Mouse (Mus musculus) hindbrain, embryonic 15.5 days (tissue): Measurements from ENCODE around the gene Gm4871. TPM values are rescaled to one million over a fixed set of nuclear protein-coding genes. Genes with fewer than 3 reads are reported as not detected.
"Not testable (repeated sequence)": the region's sequence is repeated elsewhere in the genome, so short reads cannot be mapped to it uniquely, and the experiment has no call there.

Source experiments
- ATAC-seq: fragments of 200-750 bp; cut with Nextera tagmentation; 2 replicates; pipeline ENCODE4 v1.8.0; 2017; ENCODE audit warnings: low read depth, moderate number of reproducible peaks, moderate TSS enrichment; ENCODE audit not compliant: low FRiP score
- H3K27ac ChIP-seq: fragments of 300-500 bp; sonication (generic); replicated peaks from 2 replicates; pipeline ENCODE4 v1.5.1; 2015; ENCODE audit warnings: mild to moderate bottlenecking, inconsistent platforms
- H3K27me3 ChIP-seq: fragments of 300-500 bp; sonication (generic); 2 replicates; pipeline ENCODE4 v1.6.1; 2015; ENCODE audit warnings: control low read depth, inconsistent platforms
- H3K36me3 ChIP-seq: fragments of 300-500 bp; sonication (generic); 2 replicates; pipeline ENCODE4 v1.6.1; 2015; ENCODE audit warnings: control low read depth, inconsistent platforms
- H3K4me1 ChIP-seq: fragments of 300-500 bp; sonication (generic); replicated peaks from 2 replicates; pipeline ENCODE4 v1.6.1; 2015; ENCODE audit warnings: control low read depth, inconsistent platforms
- H3K4me2 ChIP-seq: fragments of 300-500 bp; sonication (generic); 2 replicates; pipeline ENCODE4 v1.6.1; 2015; ENCODE audit warnings: moderate library complexity, mild to moderate bottlenecking, inconsistent platforms
- H3K4me3 ChIP-seq: fragments of 300-500 bp; sonication (generic); 2 replicates; pipeline ENCODE4 v1.5.1; 2015; ENCODE audit warnings: mild to moderate bottlenecking, inconsistent platforms
- H3K9ac ChIP-seq: fragments of 300-500 bp; sonication (generic); 2 replicates; pipeline ENCODE4 v1.6.1; 2015; ENCODE audit warnings: inconsistent platforms
- H3K9me3 ChIP-seq: fragments of 300-500 bp; sonication (generic); 2 replicates; pipeline ENCODE4 v1.6.1; 2016; ENCODE audit warnings: control low read depth, inconsistent platforms
- WGBS: fragments of 180-500 bp; shearing (Covaris S2); methylation state at CpG from one replicate; pipeline ENCODE4 v1.1.7; 2015; 5-methylcytosine and 5-hydroxymethylcytosine counted together
- polyA plus RNA-seq: library from polyadenylated mRNA; unstranded; fragments of >200 nt; fragmentation: Nextera tagmentation; extraction: Ambion mirVana; gene quantifications from 2 replicates; pipeline ENCODE4 v1.2.1, GENCODE M21; 2015

The Gm4871 gene
- polyA plus RNA-seq = not detected in 2 replicates

DNA sequence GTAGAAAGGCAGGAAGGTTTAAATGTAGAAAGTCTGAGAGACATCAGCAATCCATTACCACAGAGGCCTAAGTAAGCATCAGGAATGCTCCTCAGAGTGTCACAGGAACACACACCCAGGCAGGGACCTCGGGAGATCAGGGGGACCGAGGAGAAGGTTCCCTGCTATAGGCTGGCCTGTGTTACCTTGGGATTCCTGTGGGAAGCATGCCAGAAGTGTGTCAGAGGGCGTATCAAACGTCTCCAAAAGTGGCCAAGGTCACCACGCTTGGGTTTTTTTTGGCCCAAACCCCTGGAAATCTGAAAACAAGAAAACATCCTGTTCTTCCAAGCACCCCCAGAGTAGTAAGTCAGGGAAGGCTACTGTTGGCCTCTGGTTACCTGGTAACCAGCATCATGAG, at the start of gene Gm4871:
Gm4871 (minus strand) TSS at position 364 of the 400 bp plus-strand sequence.
- not testable (repeated sequence) for H3K27ac ChIP-seq, H3K27me3 ChIP-seq, H3K36me3 ChIP-seq, H3K4me3 ChIP-seq, ATAC-seq, H3K9ac ChIP-seq, H3K9me3 ChIP-seq, H3K4me2 ChIP-seq, H3K4me1 ChIP-seq
- WGBS = 78% methylated on average over 5 of the region's 5 CpGs

DNA sequence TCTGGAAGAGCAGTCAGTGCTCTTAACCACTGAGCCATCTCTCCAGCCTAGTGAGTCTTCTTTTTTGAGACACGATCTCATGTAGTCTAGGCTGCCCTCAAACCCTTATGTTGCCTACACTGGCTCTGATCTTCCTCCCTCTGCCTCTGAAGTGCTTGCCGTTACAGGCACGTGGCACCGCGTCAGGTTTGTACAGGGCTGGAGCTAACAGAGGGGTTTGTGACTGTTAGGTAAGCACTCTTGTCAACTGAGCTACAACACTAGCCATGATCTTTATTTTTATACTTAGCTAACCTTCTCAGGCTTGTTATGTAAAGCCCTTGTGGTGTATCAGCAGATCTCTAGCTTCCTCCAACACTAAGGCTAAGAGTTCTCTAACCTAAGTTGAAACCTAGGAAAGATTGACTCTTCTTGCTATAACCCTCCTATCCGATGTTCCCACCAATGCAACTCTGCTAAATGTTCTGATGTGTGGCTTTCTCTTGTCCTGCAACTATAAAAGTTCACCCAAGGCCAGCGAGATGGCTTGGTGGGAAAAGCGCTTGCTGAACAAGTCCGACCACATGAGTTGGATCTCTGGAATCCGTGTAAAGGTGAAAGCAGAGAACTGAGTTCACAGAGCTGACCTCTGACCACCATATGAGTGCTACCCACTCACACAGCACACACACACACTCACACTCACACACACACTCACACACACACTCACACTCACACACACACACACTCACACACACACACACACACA, 49.5 kb upstream of the Gm4871 start:
- peaks cover 21% of the 10 kb centered on the region for H3K4me1 ChIP-seq
- no peaks in the 10 kb centered on the region for H3K36me3 ChIP-seq
- 89% methylated on average over 10 of the region's 10 CpGs for WGBS
- no peak overlapping the region for H3K4me3 ChIP-seq
- no peak overlapping the region for H3K4me2 ChIP-seq
- no peaks in the 10 kb centered on the region for H3K27me3 ChIP-seq
- H3K27ac ChIP-seq = no peak overlapping the region
- H3K9ac ChIP-seq = no peak overlapping the region
- H3K9me3 ChIP-seq = no peaks in the 10 kb centered on the region
- no peak for ATAC-seq

DNA sequence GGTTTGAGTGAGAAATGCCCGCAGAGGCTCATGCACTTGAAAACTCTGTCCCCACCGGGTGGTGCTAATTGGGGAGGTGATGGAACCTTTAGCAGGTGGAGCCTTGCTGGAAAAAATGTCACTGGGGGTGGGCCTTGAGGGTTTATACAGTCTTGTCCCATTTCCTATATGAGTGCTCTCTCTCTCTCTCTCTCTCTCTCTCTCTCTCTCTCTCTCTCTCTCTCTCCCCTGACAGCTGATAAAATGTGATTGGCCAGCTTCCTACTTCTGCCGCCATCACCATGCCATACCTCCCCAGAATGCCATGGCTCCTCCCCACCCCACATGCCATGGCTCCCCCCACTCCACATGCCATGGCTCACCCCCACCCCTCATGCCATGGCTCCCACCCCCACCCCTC, 42.5 kb upstream of the Gm4871 start:
- H3K4me1 ChIP-seq = no peaks in the 10 kb centered on the region
- H3K9ac ChIP-seq = no peak overlapping the region
- H3K4me3 ChIP-seq = no peak overlapping the region
- 63% methylated on average over 3 of the region's 3 CpGs for WGBS
- H3K27ac ChIP-seq = no peak overlapping the region
- no peaks in the 10 kb centered on the region for H3K27me3 ChIP-seq
- no peak for ATAC-seq
- no peaks in the 10 kb centered on the region for H3K36me3 ChIP-seq
- no peaks in the 10 kb centered on the region for H3K9me3 ChIP-seq
- H3K4me2 ChIP-seq = no peak overlapping the region

DNA sequence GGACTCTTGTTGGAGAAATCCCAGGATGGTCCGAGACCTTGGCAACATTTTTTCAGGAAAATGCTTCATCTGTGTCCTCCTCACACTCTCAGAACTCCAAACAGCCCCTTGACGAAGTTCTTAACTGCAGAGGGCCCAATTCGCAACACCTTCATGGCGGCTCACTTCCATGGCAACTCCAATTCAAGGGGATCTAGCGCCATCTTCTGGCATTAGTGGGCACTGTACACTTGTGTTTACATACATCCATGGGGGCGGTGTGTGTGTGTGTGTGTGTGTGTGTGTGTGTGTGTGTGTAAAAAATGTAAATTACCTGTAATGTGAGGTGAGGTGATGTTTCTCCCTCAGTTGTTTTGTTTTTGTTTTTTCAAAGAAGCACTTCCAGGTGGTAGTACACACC, 38.8 kb upstream of the Gm4871 start:
- 54% methylated on average over 6 of the region's 6 CpGs for WGBS

DNA sequence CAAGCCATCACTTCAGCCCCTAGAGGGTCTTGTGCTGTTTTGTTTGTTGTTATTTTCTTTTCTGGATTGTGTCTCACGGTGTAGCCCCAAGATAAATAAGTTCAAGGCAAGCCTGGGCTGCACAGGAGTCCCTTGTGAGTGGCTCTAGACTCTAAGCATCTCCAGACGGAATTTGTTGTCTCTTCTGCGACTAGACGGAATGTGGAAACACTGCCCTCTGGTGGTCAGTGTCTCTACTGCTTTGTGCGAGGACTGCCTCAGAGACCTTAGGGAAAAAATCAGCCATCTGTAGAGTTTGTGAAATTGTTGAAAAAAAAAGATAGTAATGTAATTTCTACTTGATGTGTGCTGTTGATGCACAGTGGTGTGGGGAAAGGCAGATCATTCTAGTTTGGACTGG, 37.2 kb upstream of the Gm4871 start:
- no peaks in the 10 kb centered on the region for H3K4me1 ChIP-seq
- H3K4me2 ChIP-seq = no peak overlapping the region
- no peak overlapping the region for H3K9ac ChIP-seq
- H3K4me3 ChIP-seq = no peak overlapping the region
- ATAC-seq = no peak
- 2% methylated on average over 5 of the region's 5 CpGs for WGBS
- no peak overlapping the region for H3K27ac ChIP-seq
- H3K27me3 ChIP-seq = 0 out of 2 replicates have a peak, but pooled peaks cover 3% of the 10 kb centered on the region
- no peaks in the 10 kb centered on the region for H3K9me3 ChIP-seq
- no peaks in the 10 kb centered on the region for H3K36me3 ChIP-seq

More for the DNA sequence above, 38.8 kb upstream of the Gm4871 start:
- no peak for ATAC-seq
- H3K27ac ChIP-seq = no peak overlapping the region
- no peak overlapping the region for H3K9ac ChIP-seq
- no peak overlapping the region for H3K4me2 ChIP-seq
- H3K36me3 ChIP-seq = no peaks in the 10 kb centered on the region
- H3K4me3 ChIP-seq = no peak overlapping the region
- H3K27me3 ChIP-seq = 0 out of 2 replicates have a peak, but pooled peaks cover 3% of the 10 kb centered on the region
- no peaks in the 10 kb centered on the region for H3K9me3 ChIP-seq
- H3K4me1 ChIP-seq = no peaks in the 10 kb centered on the region

DNA sequence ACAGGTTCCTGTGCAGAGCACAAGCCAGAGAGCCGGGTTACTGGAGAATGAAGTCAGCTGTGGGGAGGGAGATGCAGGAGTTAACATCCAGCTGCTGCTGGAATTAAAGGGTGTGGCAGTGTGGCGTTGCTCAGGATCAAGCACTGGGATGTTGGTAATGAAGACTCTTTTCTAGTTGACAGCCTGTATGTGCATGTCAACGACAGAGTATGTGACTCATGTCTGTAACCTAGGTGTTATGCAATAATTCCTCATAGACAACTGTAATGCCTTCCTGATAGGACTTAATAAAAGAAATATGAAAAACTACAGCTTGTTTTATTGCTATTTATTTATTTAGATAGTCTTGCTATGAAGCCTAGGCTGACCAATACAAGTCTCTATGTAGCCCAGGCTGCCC, 36.3 kb upstream of the Gm4871 start:
- ATAC-seq = no peak
- H3K27ac ChIP-seq = no peak overlapping the region
- 55% methylated on average over 3 of the region's 3 CpGs for WGBS
- 0 out of 2 replicates have a peak, but pooled peaks cover 3% of the 10 kb centered on the region for H3K27me3 ChIP-seq
- H3K9ac ChIP-seq = no peak overlapping the region
- no peaks in the 10 kb centered on the region for H3K9me3 ChIP-seq
- H3K36me3 ChIP-seq = no peaks in the 10 kb centered on the region
- H3K4me3 ChIP-seq = no peak overlapping the region
- H3K4me2 ChIP-seq = no peak overlapping the region
- H3K4me1 ChIP-seq = no peaks in the 10 kb centered on the region

DNA sequence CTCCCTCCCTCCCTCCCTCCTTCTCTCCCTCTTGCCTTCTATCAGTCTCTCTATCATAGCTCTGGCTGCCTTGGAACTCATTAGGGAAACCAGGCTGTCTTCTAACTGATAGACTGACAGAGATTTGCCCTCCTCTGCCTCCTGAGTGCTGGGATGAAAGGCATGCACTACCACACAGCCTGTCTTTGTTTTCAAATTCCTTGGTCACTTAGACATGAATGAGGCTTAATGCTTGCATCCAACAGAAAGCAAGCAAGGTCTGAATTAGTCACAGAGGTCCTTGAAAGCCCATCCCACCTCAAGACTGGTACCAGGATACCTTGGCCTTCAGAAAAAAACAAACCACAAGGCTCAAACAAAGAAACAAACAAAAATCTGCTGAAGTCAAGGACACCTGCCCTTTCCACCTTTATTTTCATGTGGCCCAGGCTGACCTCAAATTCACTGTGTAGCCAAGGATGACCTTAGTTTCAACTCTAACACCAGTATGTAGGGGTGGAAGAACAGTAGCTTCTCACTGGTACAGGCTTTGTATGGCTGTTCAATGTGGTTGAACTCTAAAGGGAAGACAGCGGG, 32.3 kb upstream of the Gm4871 start:
- 0 out of 2 replicates have a peak, but pooled peaks cover 3% of the 10 kb centered on the region for H3K27me3 ChIP-seq
- H3K9ac ChIP-seq = no peak overlapping the region
- H3K27ac ChIP-seq = no peak overlapping the region
- no peak overlapping the region for H3K4me2 ChIP-seq
- H3K9me3 ChIP-seq = no peaks in the 10 kb centered on the region
- H3K36me3 ChIP-seq = no peaks in the 10 kb centered on the region
- H3K4me1 ChIP-seq = no peaks in the 10 kb centered on the region
- ATAC-seq = no peak
- H3K4me3 ChIP-seq = no peak overlapping the region
- 94% methylated on average over 1 of the region's 1 CpGs for WGBS

DNA sequence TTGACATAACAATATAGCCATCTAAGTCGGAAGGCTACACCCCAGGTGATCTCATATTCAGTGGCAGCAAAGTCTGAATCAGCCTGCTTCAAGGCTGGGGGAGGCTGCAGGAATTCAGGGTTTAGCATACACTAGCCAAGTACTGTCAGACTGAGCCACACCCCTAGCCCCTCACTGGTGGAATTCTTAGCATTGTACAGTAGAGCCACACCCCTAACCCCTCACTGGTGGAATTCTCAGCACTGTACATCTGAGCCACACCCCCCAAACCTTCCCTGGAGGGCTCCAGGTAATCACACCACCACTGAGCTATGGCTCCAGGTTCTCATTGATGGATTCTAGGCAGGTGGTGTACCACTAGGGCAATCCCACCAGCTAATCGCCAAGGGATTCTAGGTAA, 27.0 kb upstream of the Gm4871 start:
- Histone ChIP-seq H3K4me3 (no peak overlapping the region), H3K27me3 (no peaks in the 10 kb centered on the region)
- 71% methylated on average over 2 of the region's 2 CpGs for WGBS

DNA sequence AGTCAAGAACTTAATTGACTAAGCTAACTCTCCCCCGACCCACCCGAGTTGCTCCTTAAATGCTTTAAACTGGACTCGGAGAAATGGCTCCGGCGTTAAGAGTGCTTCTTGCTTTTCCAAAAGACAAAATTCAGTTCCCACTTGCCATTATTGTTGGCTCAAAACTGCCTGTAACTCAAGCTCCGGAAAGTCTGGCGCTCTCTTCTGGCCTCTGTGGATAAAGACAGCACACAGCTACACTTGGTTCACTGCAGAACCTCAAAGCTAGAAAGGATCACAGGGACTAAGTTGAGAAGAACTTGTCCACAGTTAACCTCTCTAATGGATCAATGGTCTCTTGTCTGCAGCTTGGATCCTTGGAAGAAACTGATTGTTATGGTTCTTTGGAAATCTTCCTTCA, 26.2 kb upstream of the Gm4871 start:
- Histone ChIP-seq H3K9ac (no peak overlapping the region), H3K27ac (no peak overlapping the region), H3K4me2 (no peak overlapping the region), H3K27me3 (no peaks in the 10 kb centered on the region), H3K4me1 (no peaks in the 10 kb centered on the region), H3K4me3 (no peak overlapping the region), H3K9me3 (no peaks in the 10 kb centered on the region), H3K36me3 (no peaks in the 10 kb centered on the region)
- ATAC-seq = no peak
- WGBS = 88% methylated on average over 7 of the region's 7 CpGs

More for the DNA sequence above, 27.0 kb upstream of the Gm4871 start:
- Histone ChIP-seq H3K4me1 (no peaks in the 10 kb centered on the region), H3K27ac (no peak overlapping the region), H3K4me2 (no peak overlapping the region), H3K36me3 (no peaks in the 10 kb centered on the region), H3K9me3 (no peaks in the 10 kb centered on the region), H3K9ac (no peak overlapping the region)
- no peak for ATAC-seq

DNA sequence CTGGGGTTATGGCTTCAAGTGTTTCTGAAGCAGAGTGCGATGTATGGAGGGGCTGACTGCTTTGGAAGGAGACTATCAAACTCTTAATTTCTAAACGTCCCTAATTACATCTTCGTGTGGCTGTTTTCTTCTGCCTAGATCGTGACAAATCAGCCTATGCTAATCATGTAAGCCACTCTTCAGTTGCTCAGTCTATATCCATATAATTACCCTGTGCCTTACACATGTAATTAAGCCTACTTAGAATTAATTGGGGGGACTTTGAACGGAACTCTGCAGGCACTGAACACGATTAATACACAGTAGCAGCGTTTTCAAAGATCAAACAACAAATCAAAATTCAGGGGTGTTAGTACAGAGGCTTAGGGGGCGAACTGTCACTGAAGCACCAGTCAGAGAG, 25.4 kb upstream of the Gm4871 start:
- ATAC-seq = no peak
- no peaks in the 10 kb centered on the region for H3K9me3 ChIP-seq
- H3K9ac ChIP-seq = no peak overlapping the region
- no peak overlapping the region for H3K27ac ChIP-seq
- WGBS = 76% methylated on average over 8 of the region's 8 CpGs
- H3K4me3 ChIP-seq = no peak overlapping the region
- H3K4me1 ChIP-seq = no peaks in the 10 kb centered on the region
- no peaks in the 10 kb centered on the region for H3K36me3 ChIP-seq
- no peaks in the 10 kb centered on the region for H3K27me3 ChIP-seq
- H3K4me2 ChIP-seq = no peak overlapping the region

DNA sequence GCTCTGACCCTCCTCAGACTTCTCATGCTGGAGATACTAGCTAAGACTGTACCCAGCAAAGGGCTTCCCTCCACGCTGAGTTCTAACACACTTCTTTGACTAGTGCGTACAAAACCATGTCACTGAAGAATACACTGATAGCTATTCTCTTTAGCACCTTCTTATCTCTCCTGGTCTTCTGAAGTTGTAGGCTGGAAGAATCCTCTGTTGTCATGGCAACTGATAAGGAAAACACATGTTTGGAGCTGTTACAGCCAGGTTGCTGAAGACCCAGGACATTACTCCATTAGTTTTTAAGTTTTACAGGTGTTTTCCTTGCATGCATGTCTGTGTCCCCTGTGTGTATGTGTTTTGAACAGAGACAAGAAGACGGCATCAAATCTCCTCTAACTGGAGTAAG, 21.6 kb upstream of the Gm4871 start:
- not testable (repeated sequence) for H3K27me3 ChIP-seq, H3K4me3 ChIP-seq, H3K27ac ChIP-seq, H3K9ac ChIP-seq, ATAC-seq, H3K9me3 ChIP-seq, H3K4me1 ChIP-seq, H3K36me3 ChIP-seq, H3K4me2 ChIP-seq
- WGBS = 93% methylated on average over 3 of the region's 3 CpGs

DNA sequence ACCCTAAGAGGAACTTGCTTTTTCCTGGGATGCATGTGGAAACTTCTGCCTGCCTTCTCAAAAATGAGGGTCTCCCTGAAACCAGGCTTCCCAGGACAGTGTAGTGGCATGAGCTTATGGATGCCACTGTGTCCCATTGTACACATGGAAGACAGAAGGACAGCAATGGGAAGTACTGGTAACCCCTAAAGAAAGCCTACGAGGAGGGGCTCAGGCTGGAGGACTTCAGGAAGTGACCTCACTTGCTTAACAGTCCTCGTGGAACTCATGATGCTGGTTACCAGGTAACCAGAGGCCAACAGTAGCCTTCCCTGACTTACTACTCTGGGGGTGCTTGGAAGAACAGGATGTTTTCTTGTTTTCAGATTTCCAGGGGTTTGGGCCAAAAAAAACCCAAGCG, 10.1 kb upstream of the Gm4871 start, which contains the start of gene 1700018F24Rik:
1700018F24Rik (plus strand) TSS at position 301 of the 400 bp plus-strand sequence.
- not testable (repeated sequence) for H3K9ac ChIP-seq, H3K4me1 ChIP-seq, H3K9me3 ChIP-seq, H3K27me3 ChIP-seq, H3K4me3 ChIP-seq, H3K27ac ChIP-seq, ATAC-seq, H3K4me2 ChIP-seq, H3K36me3 ChIP-seq
- WGBS = 82% methylated on average over 3 of the region's 3 CpGs
